Mouse (Mus musculus): ENCODE measurements around the gene Actg2.

DNA sequence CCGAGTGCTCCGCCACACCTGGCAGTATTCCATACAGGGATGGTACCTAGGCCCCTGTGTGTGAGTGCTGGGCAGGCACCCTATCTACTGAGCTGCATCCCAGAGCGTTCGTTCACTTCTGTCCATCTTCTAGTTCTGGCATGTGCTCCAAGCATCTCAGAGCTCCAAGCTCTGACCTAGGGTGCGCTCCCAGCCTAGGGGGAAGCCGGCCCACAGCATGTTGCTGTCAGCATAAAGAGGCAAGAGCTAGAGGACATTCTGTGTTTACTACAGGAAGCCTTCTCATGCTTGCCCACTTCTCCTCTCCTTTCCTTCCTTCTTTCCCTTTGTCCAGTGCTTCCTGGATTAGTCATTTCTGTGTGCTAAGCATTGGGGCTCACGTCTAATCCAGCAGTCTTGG, 60.6 kb downstream of the Actg2 start:
- no peak for TF ChIP-seq CTCF (IDR thresholded peaks at IDR 0.05)
- TF ChIP-seq EP300 (IDR thresholded peaks at IDR 0.05): no peak
